Mouse (Mus musculus) forebrain, embryonic 13.5 days (tissue): ENCODE measurements around the gene Morn2. TPM values are rescaled to one million over a fixed set of nuclear protein-coding genes. Genes with fewer than 3 reads are reported as not detected.

Source experiments
- ATAC-seq: fragments of 200-750 bp; cut with Nextera tagmentation; 2 replicates; pipeline ENCODE4 v1.8.0; 2017
- H3K27ac ChIP-seq: fragments of 300-500 bp; sonication (generic); 2 replicates; pipeline ENCODE4 v1.5.1; 2015; ENCODE audit warnings: inconsistent platforms, mild to moderate bottlenecking, moderate library complexity
- H3K27me3 ChIP-seq: fragments of 300-500 bp; sonication (generic); 2 replicates; pipeline ENCODE4 v1.6.1; 2015; ENCODE audit warnings: mild to moderate bottlenecking, inconsistent platforms
- H3K36me3 ChIP-seq: fragments of 300-500 bp; sonication (generic); 2 replicates; pipeline ENCODE4 v1.6.1; 2015; ENCODE audit warnings: mild to moderate bottlenecking, inconsistent platforms; ENCODE audit not compliant: poor library complexity, severe bottlenecking
- H3K4me1 ChIP-seq: fragments of 300-500 bp; sonication (generic); 2 replicates; pipeline ENCODE4 v1.6.1; 2015; ENCODE audit warnings: inconsistent platforms
- H3K4me2 ChIP-seq: fragments of 300-500 bp; sonication (generic); 2 replicates; pipeline ENCODE4 v1.6.1; 2015; ENCODE audit warnings: inconsistent platforms, mild to moderate bottlenecking, moderate library complexity
- H3K4me3 ChIP-seq: fragments of 300-500 bp; sonication (generic); 2 replicates; pipeline ENCODE4 v1.5.1; 2015; ENCODE audit warnings: mild to moderate bottlenecking, inconsistent platforms
- H3K9ac ChIP-seq: fragments of 300-500 bp; sonication (generic); 2 replicates; pipeline ENCODE4 v1.6.1; 2015; ENCODE audit warnings: mild to moderate bottlenecking, inconsistent platforms
- H3K9me3 ChIP-seq: fragments of 300-500 bp; sonication (generic); replicated peaks from 2 replicates; pipeline ENCODE4 v1.6.1; 2016; ENCODE audit warnings: inconsistent platforms
- WGBS: fragments of 180-500 bp; shearing (Covaris S2); methylation state at CpG from one replicate; pipeline ENCODE4 v1.1.7; 2015; 5-methylcytosine and 5-hydroxymethylcytosine counted together
- polyA plus RNA-seq: library from polyadenylated mRNA; unstranded; fragments of >200 nt; fragmentation: Nextera tagmentation; extraction: Ambion mirVana; gene quantifications from 2 replicates; pipeline ENCODE4 v1.2.1, GENCODE M21; 2015

Morn2 gene
- polyA plus RNA-seq, 1 experiment from 2014 or later: 51.0 TPM

DNA sequence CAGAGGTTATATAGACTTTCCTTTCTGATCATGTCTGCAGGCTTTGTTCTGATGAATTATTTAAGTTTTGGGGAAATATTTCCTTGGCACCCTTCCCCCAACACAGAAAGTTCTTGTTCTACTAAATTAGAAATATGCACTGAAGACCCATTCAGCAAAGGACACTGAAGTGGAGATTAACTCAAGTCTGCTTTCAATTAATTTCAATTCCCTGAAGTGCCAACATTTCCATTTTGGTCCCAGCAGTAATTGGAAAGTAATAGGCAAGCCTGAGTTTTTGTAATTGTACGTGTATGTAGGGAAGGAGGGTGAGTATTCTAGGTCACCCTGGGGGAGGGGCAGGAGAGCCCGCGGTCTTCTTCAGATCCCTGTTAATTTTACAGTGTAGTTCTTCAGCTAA lies 36.4 kb downstream of the Morn2 start:
- no peak overlapping the region for H3K27ac ChIP-seq
- H3K4me2 ChIP-seq: no peak overlapping the region
- H3K9ac ChIP-seq: no peak overlapping the region
- H3K27me3 ChIP-seq: no peaks in the 10 kb centered on the region
- H3K36me3 ChIP-seq: no peaks in the 10 kb centered on the region
- no peak overlapping the region for H3K4me3 ChIP-seq
- 72% methylated on average over 3 of the region's 3 CpGs for WGBS
- no peaks in the 10 kb centered on the region for H3K9me3 ChIP-seq
- H3K4me1 ChIP-seq: no peaks in the 10 kb centered on the region
- no peak for ATAC-seq

GRCm38 (mm10) chr17:80332386-80332785 lies 42.4 kb downstream of the Morn2 start:
- WGBS: 79% methylated on average over 2 of the region's 2 CpGs
- H3K27me3 ChIP-seq: no peaks in the 10 kb centered on the region
- no peaks in the 10 kb centered on the region for H3K36me3 ChIP-seq
- H3K9ac ChIP-seq: no peak overlapping the region
- H3K4me1 ChIP-seq: no peaks in the 10 kb centered on the region
- no peak for ATAC-seq
- no peak overlapping the region for H3K27ac ChIP-seq
- H3K4me3 ChIP-seq: no peak overlapping the region
- H3K4me2 ChIP-seq: no peak overlapping the region
- no peaks in the 10 kb centered on the region for H3K9me3 ChIP-seq

DNA sequence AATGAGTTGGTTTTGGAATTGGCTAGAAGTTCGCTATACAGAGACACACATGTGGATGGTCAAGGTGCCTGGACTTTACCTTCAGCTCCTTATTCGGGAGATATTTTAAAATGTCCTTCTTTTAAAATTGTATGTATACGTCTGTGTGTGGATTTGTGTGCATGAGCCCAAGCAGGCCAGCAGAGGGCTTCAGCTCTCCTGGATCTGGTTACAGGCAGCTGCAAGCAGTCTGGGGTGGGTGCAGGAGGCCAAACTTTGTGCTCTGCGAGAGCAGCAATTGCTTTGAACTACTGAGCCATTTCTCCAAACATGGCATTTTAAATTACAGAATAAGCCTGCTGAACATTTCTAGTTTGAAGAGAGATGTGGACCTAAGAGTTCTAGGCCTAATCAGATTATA lies 55.3 kb downstream of the Morn2 start:
- WGBS: 91% methylated on average over 4 of the region's 4 CpGs

DNA sequence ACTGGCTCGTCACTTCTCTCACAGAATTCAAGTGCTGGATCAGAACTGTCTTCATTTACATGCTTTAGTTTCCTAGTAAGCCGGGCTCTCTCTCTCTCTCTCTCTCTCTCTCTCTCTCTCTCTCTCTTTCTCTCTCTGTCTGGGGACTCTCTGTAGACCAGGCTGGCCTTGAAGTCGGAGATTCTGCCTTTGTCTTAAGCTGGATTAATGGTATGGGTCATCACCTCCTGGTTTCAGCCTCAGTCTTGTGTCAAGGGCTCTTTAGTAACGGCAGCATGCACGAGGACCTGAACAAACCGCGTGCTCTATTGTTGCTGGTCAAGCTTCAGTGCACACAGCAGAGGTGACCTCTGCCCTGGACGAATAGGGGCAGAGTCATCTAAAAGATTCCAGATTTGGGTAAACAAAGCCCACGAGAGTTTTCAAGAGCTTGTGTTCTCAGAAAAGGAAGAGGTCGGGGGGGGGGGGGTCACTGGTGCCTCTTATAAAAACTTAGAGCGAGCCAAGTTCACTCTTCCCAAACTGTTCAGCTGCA lies 56.7 kb downstream of the Morn2 start:
- H3K36me3 ChIP-seq: no peaks in the 10 kb centered on the region
- WGBS: 14% methylated on average over 11 of the region's 11 CpGs
- no peaks in the 10 kb centered on the region for H3K4me1 ChIP-seq
- ATAC-seq: no peak
- H3K27ac ChIP-seq: no peak overlapping the region
- no peak overlapping the region for H3K4me3 ChIP-seq
- H3K4me2 ChIP-seq: no peak overlapping the region
- H3K9me3 ChIP-seq: no peaks in the 10 kb centered on the region
- no peak overlapping the region for H3K9ac ChIP-seq
- H3K27me3 ChIP-seq: no peaks in the 10 kb centered on the region

More for the DNA sequence above, 55.3 kb downstream of the Morn2 start:
- H3K4me3 ChIP-seq: no peak overlapping the region
- H3K36me3 ChIP-seq: no peaks in the 10 kb centered on the region
- H3K9me3 ChIP-seq: no peaks in the 10 kb centered on the region
- no peak for ATAC-seq
- no peaks in the 10 kb centered on the region for H3K4me1 ChIP-seq
- H3K27ac ChIP-seq: no peak overlapping the region
- no peak overlapping the region for H3K9ac ChIP-seq
- H3K27me3 ChIP-seq: no peaks in the 10 kb centered on the region
- H3K4me2 ChIP-seq: no peak overlapping the region

Other genes with a start within 250 kb of the Morn2 start
- gene Hnrnpll, start 227.9 kb upstream of the Morn2 start, polyA plus RNA-seq: 82.6 and 85.4 TPM in 2 replicates
- 3.4 and 4.6 TPM in 2 replicates for gene Galm, start 162.7 kb upstream of the Morn2 start, polyA plus RNA-seq
- 747 and 755 TPM in 2 replicates for gene Srsf7, start 82.9 kb upstream of the Morn2 start, polyA plus RNA-seq
- 0.11 and 0.13 TPM in 2 replicates for gene Ttc39d, start 82.7 kb upstream of the Morn2 start, polyA plus RNA-seq
- gene Gemin6, start 65.8 kb upstream of the Morn2 start, polyA plus RNA-seq: 33.6 and 35.8 TPM in 2 replicates
- gene Dhx57, start 273 bp downstream of the Morn2 start, polyA plus RNA-seq: 28.6 and 32.0 TPM in 2 replicates
- 0.65 and 0.96 TPM in 2 replicates for gene Arhgef33, start 17.2 kb downstream of the Morn2 start, polyA plus RNA-seq
- gene Gm10190, start 83.3 kb downstream of the Morn2 start, polyA plus RNA-seq: 2.0 and 2.1 TPM in 2 replicates
- gene Sos1, start 190.2 kb downstream of the Morn2 start, polyA plus RNA-seq: 6.6 and 6.9 TPM in 2 replicates